Mouse (Mus musculus) testis, postnatal 14 days (tissue): ENCODE measurements at regions not wholly inside any gene's neighbourhood (a gene's known extent, or its start where the extent isn't known, plus 50 kb on each side); places are given as distances from the start of the nearest gene placed in this dataset.

Experiments
- DNase-seq: peaks from one replicate; pipeline ENCODE4 v3.0.0; 2021; ENCODE audit warnings: low spot score

GRCm38 (mm10) chr9:30021981-30022380, 59.0 kb upstream of the Ntm start:
- no peak for DNase-seq

GRCm38 (mm10) chr9:30025275-30025674, 62.3 kb upstream of the Ntm start:
- no peak for DNase-seq

DNA sequence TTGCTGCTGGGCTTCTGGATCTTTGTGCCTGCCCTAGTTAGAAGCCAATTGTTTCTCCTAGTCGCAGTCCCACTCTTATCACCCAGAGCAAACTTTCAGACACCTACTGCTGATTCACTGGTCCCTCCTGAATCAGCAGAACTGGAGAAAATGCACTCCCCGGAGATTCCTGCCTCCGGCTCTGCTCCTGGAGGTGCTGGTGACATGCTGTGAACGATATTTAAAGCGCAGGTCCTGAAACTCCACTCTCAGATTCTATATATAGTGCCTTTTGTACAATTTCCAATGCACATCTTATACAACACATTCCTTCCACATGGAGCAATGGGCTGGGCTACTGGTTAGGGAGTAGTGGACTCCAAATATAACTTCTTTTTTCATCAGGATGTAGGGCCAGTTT, 64.0 kb upstream of the Ntm start:
- no peak for DNase-seq

GRCm38 (mm10) chr9:30040396-30040795, 77.5 kb upstream of the Ntm start:
- DNase-seq = no peak

- DNase-seq = no peak
Measured at GRCm38 (mm10) chr9:30064551-30064950, 101.6 kb upstream of the Ntm start.

DNA sequence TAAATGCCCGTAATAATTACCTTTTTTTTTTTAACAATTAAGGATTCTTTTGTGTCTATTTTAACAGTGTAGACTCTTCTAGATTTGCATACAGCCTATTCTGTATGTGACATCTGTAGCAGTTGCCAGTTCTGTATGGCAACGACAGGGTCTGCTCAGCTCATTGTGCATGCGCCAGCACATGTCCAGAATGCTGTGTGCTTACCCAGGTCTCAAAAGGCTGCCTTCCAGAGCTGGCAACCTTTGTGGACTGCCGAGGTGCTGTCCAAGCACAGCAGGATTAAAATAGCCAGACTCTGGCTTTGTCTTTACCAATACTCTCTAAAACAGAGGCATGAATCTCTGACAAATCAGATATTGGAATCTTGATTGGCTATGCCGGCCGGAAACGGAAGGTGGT, 105.0 kb upstream of the Ntm start:
- no peak for DNase-seq

GRCm38 (mm10) chr9:30075233-30075632, 112.3 kb upstream of the Ntm start:
- DNase-seq = no peak

GRCm38 (mm10) chr9:30076006-30076405, 113.1 kb upstream of the Ntm start:
- no peak for DNase-seq

DNA sequence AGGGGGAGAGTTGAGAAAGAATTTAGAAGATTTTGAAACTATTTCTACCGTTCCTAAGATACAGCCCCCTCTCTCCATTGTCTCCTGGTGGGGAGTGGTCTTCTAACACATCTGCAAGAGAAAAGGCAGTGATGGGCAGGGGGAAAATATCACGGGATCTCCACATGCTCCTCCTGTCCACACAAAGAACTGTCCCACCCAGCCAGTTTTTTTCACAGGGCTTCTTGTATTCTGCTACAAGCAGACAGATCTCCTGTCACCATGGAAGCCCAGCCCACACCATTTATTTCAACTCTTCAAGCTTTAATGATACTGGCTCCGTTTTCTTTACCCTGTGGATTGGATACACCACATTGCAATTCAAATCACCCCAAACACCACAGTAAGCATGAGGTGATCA, 113.5 kb upstream of the Ntm start:
- DNase-seq = no peak

DNA sequence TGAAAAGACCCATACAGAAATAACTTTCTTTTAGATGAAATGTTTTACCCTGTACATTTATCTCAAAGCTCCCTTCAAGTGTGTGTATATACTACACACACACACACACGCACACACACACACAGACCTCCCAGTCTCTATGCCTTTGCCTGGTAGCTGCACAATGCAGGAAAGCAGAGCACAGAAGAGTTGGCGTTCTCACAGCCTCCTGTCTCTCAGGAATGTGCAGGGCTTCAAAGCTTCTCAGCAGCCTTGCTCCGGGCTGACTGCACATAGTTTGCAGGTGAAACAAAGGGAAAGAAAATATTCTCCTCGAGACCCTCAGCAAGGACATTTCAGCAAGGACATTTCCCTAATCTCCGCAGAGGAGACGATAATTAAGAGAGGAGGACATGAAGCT, 139.0 kb upstream of the Ntm start:
- DNase-seq = no peak

GRCm38 (mm10) chr9:30122371-30122770, 159.4 kb upstream of the Ntm start:
- no peak for DNase-seq

DNA sequence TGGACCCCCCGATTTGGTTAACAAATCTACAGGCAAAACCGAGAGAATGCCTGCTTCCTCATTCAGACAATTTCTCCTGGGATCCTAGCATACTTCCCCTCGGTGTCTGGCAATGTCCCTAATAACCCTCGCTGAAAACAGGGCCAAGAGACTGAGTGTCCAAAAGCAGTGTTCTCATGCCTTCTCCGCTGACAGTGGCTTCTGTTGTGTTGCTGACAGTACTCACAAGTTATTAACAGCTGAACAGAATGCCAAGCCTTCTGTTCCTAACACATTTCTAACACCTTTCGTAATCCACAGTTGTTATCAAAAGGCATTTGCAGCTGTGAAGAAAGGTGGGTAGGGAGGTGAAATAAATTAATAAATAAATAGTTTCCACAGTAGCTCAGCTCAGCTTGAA, 166.2 kb upstream of the Ntm start:
- no peak for DNase-seq

GRCm38 (mm10) chr9:30131626-30132025, 168.7 kb upstream of the Ntm start:
- no peak for DNase-seq

DNA sequence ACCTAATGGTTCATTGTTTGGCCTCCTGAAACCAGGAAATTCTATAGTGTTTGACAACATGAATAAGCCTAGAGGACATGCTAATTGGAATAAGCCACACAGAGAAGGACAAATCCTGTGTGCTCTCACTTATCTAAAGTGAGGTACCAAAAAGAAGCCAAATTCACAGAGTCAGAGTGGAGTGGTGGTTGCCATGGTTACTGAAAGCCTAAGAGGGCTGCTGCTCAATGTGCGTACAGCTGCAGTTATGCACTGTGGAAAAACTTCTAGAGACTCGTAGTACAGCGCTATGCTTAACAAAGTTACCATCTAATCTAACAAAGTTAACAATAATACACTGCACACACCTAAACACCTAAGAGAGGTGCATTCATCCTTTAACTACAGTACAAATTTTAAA, 171.4 kb upstream of the Ntm start:
- DNase-seq = no peak

DNA sequence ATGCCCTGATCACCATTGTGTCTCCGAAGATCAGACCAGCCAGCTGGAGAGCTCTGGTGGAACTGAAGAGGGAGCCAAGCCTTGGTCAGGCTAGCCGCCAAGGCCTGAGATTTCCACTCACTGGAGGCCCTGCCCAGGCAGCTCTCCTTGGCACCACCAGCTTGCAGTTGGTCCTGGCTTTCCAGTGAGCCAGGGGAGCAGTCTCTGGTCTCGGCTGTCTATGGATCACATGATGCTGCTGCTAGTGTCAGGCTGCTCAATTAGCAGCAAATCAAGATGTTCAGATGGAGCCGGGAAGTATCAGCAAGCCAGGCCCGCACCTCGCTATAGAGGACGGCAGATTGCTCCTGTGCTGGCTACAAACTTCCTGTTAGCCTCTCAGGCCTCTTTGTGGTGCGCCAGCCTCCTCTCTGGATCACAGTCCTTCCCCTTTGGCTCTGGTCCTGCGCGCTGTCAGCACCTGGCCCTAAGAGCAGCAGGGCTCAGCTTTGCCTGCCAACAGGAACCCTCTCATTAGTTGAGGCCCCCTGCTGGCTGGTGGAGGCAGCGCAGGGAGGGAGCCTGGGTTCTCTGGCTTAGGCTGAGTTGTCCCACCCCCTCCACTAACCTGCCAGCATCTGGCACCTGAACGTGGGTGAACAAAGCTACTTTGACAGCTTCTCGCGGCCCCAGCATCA, 174.8 kb upstream of the Ntm start:
- peak; percentile 71 for DNase-seq

DNA sequence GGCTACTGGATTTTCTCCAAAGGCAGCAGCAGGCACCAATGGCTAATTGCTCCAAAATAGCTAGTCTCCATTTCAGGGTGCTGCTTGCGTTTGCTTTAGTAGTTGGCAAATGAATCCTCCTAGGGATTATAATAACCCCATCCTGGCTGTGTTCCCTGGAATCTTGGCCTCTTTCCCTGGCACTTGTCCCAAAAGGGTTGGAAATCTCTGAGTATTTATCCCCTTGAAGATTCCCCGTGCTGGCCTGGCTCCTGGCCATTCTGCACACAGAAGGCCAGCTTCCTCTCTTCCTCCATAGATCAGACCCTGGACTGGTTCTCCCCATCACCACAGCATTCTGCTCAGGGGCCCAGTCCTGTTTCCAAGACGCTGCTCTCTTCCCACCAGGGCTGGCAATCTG, 177.2 kb upstream of the Ntm start:
- DNase-seq = peak; percentile 15

GRCm38 (mm10) chr9:30141186-30141585, 178.2 kb upstream of the Ntm start:
- no peak for DNase-seq

GRCm38 (mm10) chr9:30142806-30143458, 180.0 kb upstream of the Ntm start:
- no peak for DNase-seq

- DNase-seq = no peak
Measured at GRCm38 (mm10) chr9:30149481-30150468, 186.8 kb upstream of the Ntm start.

DNA sequence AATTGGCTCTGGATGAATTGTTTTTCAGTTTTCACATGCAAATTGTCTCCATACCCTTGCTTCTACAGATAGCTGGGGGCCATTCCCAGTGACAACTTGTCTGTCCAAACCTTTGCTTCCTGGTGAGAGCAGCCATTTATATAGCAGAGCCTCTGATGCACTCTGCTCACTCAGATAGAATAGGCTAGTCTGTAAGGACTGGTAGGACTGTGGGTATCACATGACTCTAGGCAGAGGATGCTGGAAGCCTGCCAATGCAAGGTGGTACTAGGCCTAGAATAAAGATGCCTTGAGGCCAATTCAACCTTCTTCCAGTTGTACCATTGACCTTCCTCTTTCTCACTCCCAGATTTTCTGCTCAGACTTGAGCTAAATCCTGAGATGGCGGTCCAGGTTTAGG, 188.2 kb upstream of the Ntm start:
- no peak for DNase-seq

DNA sequence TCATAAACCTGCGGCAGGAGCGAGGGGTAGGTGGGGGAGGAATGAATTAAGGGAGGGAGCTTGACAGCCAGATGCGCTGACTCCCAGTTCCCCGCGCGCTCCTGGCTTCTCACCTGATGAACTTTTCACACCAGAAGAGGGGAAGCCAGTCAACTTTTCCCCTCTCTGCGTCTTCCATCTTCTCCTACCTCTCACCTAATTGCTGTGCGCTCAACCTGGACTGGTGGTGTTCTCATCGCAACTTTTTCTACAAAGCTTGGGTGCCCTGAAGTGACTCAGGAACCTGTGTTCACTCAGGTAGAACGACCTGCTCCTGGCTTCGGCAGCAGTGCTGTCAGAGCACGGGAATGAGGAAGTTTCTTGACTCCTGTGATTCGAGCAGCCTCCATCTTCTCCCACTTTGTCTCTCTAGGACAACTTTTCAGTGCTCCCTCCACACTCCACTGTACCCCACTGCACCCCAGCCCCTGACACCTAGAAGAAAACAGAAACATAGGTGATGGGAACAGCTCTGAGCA, 203.4 kb upstream of the Ntm start:
- DNase-seq = no peak

DNA sequence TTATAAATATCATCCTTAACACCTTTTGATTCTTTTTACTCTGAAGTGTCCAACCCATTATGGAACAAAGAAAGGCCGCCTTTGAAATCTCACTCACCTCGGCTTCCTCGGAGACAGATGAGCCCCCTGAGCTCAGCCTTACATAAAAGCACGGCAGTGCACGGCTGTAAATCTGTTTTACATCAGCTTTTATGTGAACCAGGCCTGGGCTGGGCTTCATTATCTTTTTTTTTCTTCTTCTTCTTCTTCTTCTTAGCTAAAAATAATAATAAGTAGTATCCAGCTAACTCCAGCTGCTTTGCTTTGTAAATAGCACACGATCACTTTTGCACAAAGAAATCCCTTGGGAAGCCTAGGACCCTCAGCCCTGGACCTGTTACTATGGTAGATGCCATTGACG, 204.3 kb upstream of the Ntm start:
- DNase-seq = no peak

DNA sequence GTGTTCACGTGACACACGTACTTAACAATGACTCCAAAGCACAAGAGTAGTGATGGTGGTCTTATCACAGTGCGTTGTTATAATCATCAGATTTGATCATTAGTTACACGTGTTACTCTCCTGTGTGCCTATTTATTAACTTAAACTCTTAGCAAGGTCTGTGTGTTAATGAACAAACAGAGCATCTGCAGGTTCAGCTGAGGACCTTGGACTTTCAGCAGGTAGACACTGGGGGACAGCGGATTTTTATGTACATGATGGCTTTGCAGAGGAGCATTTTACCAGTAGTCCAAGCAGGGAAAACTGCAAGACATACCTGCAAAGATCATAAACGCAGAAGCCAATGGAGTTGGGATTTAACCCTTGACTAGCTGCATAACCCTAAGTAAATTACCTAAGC, 211.7 kb upstream of the Ntm start:
- no peak for DNase-seq
